Mouse (Mus musculus) liver, adult 10 weeks (tissue): ENCODE measurements around the gene Ctdsp1. TPM values are rescaled to one million over a fixed set of nuclear protein-coding genes. Genes with fewer than 3 reads are reported as not detected.

Experiments
- polyA plus RNA-seq: library from polyadenylated mRNA; stranded (reverse); fragments of 350-450 nt; fragmentation: Illumina TruSeq; extraction: RNeasy Lipid Tissue Mini Kit (QIAGEN cat#74804); gene quantifications from one replicate; pipeline ENCODE4 v1.2.3, GENCODE M21; 2014; ENCODE audit warnings: low read depth, low replicate concordance

Gene Ctdsp1
- polyA plus RNA-seq = 26.7 TPM

GRCm38 (mm10) chr1:74390924-74391748 lies at the start of gene Ctdsp1:
Gene Ctdsp1, plus strand, starts transcription at chr1:74391509.

DNA sequence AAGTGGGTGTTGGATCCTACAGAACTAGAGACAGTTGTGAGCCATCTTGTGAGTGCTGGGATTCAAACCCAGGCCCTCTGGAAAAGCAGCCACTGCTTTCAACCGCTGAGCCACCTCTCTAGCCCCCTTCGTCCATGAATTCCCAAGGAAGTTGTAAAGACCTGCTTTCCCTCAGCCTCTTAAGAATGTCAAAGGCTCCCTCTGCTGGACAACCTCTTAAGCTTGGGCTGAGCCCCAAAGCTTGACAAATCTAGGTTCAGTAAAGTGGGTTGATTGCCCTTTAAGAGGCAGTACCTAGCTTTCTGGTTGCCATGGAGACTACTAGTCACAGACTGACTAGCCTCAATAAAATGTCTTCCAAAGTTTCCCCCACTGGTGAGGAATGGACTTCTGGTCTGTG lies 29.5 kb upstream of the Ctdsp1 start, which contains the start of gene Catip:
Gene Catip (plus strand): TSS at position 297 of the 400 bp plus-strand sequence.

DNA sequence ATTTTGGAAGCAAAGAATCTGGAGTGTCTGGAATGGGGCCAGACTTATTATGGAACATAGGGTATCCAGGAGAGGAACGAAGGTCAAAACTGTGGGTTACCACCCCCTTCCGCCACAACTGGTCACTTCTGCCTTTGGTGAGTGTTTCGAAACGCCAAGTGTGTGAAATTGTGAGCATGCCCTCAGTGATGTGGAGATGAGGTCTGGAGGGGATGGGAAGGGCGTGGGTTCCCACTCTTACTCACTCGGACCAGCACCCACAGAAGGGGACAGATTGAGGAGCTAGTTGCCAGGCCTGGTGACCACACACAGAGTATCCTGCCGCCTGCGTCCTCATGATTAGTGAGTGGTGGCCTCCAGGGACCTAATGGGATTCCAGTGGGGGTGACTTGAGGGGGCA lies 16.3 kb upstream of the Ctdsp1 start, which contains the start of gene Slc11a1:
Gene Slc11a1 (plus strand): TSS at position 216 of the 400 bp plus-strand sequence.

GRCm38 (mm10) chr1:74408589-74409504 lies 17.5 kb downstream of the Ctdsp1 start, which contains the start of gene Vil1:
Gene Vil1, plus strand, starts transcription at chr1:74409376.

Other genes starting within 250 kb of the Ctdsp1 start
- not detected for gene Cxcr2, start 237.5 kb upstream of the Ctdsp1 start, polyA plus RNA-seq
- not detected for gene Cxcr1, start 196.9 kb upstream of the Ctdsp1 start, polyA plus RNA-seq
- 208 TPM for gene Arpc2, start 155.4 kb upstream of the Ctdsp1 start, polyA plus RNA-seq
- gene Gpbar1, start 113.0 kb upstream of the Ctdsp1 start, polyA plus RNA-seq = not detected
- gene Aamp, start 106.8 kb upstream of the Ctdsp1 start, polyA plus RNA-seq = 7.8 TPM
- gene Pnkd, start 106.6 kb upstream of the Ctdsp1 start, polyA plus RNA-seq = 11.1 TPM
- gene Tmbim1, start 85.9 kb upstream of the Ctdsp1 start, polyA plus RNA-seq = 21.5 TPM
- gene Catip, start 29.4 kb upstream of the Ctdsp1 start, polyA plus RNA-seq = not detected
- 1.7 TPM for gene Slc11a1, start 16.3 kb upstream of the Ctdsp1 start, polyA plus RNA-seq
- 0.19 TPM for gene Vil1, start 17.9 kb downstream of the Ctdsp1 start, polyA plus RNA-seq
- gene Cnot9, start 114.5 kb downstream of the Ctdsp1 start, polyA plus RNA-seq = 13.2 TPM
- gene Plcd4, start 151.4 kb downstream of the Ctdsp1 start, polyA plus RNA-seq = not detected
- 4.4 TPM for gene Usp37, start 152.8 kb downstream of the Ctdsp1 start, polyA plus RNA-seq
- 0.74 TPM for gene Zfp142, start 196.7 kb downstream of the Ctdsp1 start, polyA plus RNA-seq
- 7.1 TPM for gene Bcs1l, start 196.8 kb downstream of the Ctdsp1 start, polyA plus RNA-seq
- 7.2 TPM for gene Rnf25, start 209.9 kb downstream of the Ctdsp1 start, polyA plus RNA-seq
- gene Stk36, start 209.9 kb downstream of the Ctdsp1 start, polyA plus RNA-seq = 0.24 TPM